Mouse (Mus musculus): ENCODE measurements around the gene Dclk2. TPM values are rescaled to one million over a fixed set of nuclear protein-coding genes. Genes with fewer than 3 reads are reported as not detected.

Gene Dclk2
- polyA plus RNA-seq, 1 experiment from 2014 or later = 87.2 TPM

- H3K27ac ChIP-seq = no peak overlapping the region; the same call in 1 of the 2 replicates
- no peak overlapping the region for H3K9ac ChIP-seq
- H3K9me3 ChIP-seq (replicated peaks) = no peaks in the 10 kb centered on the region
- no peak overlapping the region for H3K4me2 ChIP-seq
- WGBS = 90% methylated on average over 4 of the region's 4 CpGs
- H3K27me3 ChIP-seq = 0 out of 2 replicates have a peak, but pooled peaks cover 5% of the 10 kb centered on the region
- peaks cover 69% of the 10 kb centered on the region for H3K4me1 ChIP-seq
- ATAC-seq = no peak
- peaks cover 17% of the 10 kb centered on the region for H3K36me3 ChIP-seq (ENCODE audit: poor library complexity, severe bottlenecking)
- H3K4me3 ChIP-seq = no peak overlapping the region
These were observed 85.5 kb downstream of the Dclk2 start for GRCm38 (mm10) chr3:86835180-86835579.

GRCm38 (mm10) chr3:86834341-86834740, 86.3 kb downstream of the Dclk2 start:
- no peak overlapping the region for H3K4me3 ChIP-seq
- H3K4me1 ChIP-seq = peaks cover 63% of the 10 kb centered on the region
- 0 out of 2 replicates have a peak, but pooled peaks cover 5% of the 10 kb centered on the region for H3K27me3 ChIP-seq
- no peak for ATAC-seq
- H3K9ac ChIP-seq = no peak overlapping the region
- peaks cover 21% of the 10 kb centered on the region for H3K36me3 ChIP-seq (ENCODE audit: poor library complexity, severe bottlenecking)
- no peak overlapping the region for H3K4me2 ChIP-seq
- H3K9me3 ChIP-seq (replicated peaks) = no peaks in the 10 kb centered on the region
- H3K27ac ChIP-seq = peak overlapping the region; percentile 33; the same call in 1 of the 2 replicates
- 50% methylated on average over 7 of the region's 7 CpGs for WGBS

DNA sequence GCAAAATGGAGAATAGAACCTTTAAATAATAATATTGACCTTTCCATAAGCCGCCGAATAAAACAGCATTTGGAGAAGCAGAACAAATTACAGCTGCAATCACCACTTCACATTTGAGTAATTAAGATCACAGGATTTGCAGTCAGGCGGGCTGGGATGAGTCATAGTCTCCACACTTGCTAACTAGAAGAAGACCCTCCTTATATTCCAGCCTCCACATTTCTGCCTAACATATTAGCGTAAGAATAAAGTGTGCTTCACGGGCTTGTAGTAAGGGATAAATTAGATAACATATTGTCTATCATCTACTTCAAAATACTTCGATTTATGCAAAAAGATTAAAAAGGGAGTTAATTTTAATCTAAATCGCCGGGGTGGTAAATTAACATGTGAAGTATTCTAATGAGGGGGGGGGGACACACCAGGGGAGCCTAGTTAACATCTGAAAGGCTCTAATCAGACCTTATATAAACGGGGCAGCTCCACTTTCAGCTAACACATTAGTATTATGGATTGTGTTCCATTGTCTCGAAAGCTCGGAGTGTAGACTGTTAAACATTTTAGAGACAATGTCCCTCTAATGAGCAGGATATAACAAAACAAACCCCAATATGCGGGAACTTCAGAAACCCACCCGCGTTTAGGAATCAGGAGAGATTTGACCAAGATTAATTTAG, 87.9 kb downstream of the Dclk2 start:
- 0 out of 2 replicates have a peak, but pooled peaks cover 5% of the 10 kb centered on the region for H3K27me3 ChIP-seq
- H3K4me1 ChIP-seq = peaks cover 59% of the 10 kb centered on the region
- peak overlapping the region; percentile 35 for H3K4me2 ChIP-seq
- peak; percentile 86 for ATAC-seq
- H3K9me3 ChIP-seq (replicated peaks) = no peaks in the 10 kb centered on the region
- H3K9ac ChIP-seq = no peak overlapping the region
- H3K36me3 ChIP-seq (ENCODE audit: poor library complexity, severe bottlenecking) = peaks cover 18% of the 10 kb centered on the region
- H3K4me3 ChIP-seq = no peak overlapping the region
- H3K27ac ChIP-seq = peak overlapping the region; percentile 76
- WGBS = 7% methylated on average over 14 of the region's 14 CpGs

DNA sequence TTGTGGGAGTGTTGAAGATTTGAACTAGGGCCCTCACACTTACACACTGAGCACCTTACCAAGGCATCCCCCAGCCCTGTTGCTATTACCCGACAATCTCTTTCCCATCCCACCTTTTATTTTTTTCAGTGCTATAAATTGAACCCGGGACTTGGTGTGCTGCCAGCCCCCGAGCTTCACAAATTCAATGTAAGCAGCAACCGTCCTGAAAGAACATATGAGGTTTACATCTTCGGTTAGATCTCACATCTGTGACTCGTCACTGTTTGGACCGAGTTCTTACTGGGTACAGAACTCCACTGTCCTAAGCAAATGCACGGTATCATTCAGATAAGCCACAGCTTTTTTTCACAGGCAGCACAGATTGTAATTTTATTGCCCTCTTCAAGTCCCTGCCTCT, 88.5 kb downstream of the Dclk2 start:
- ATAC-seq = 0 out of 2 replicates have a peak, but pooled peaks have one; percentile 22
- H3K4me1 ChIP-seq = peaks cover 52% of the 10 kb centered on the region
- no peaks in the 10 kb centered on the region for H3K9me3 ChIP-seq (replicated peaks)
- H3K27me3 ChIP-seq = 0 out of 2 replicates have a peak, but pooled peaks cover 5% of the 10 kb centered on the region
- 47% methylated on average over 8 of the region's 8 CpGs for WGBS
- H3K4me2 ChIP-seq = peak overlapping the region; percentile 35
- H3K27ac ChIP-seq = peak overlapping the region; percentile 76
- no peak overlapping the region for H3K9ac ChIP-seq
- H3K4me3 ChIP-seq = no peak overlapping the region
- H3K36me3 ChIP-seq (ENCODE audit: poor library complexity, severe bottlenecking) = peaks cover 18% of the 10 kb centered on the region

DNA sequence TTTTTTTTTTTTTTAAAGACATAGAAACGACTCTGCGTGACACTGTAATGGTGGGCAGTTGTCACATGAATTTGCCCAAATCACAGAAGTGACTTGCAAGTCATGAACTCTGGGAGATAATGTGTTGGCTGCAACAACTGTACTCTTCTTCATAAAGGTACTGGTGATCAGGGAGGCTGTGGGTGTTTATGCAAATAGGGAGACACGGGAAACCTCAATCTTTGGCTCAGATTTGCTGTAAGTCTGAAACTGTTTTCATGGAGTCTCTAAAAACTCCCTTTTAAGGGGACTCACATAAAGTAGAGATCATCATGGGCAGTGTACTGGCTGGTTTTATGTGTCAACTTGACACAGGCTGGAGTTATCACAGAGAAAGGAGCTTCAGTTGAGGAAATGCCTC, 93.1 kb downstream of the Dclk2 start:
- no peak overlapping the region for H3K4me2 ChIP-seq
- H3K36me3 ChIP-seq (ENCODE audit: poor library complexity, severe bottlenecking) = peaks cover 23% of the 10 kb centered on the region
- no peaks in the 10 kb centered on the region for H3K9me3 ChIP-seq (replicated peaks)
- 0 out of 2 replicates have a peak, but pooled peaks cover 5% of the 10 kb centered on the region for H3K27me3 ChIP-seq
- H3K9ac ChIP-seq = no peak overlapping the region
- H3K4me3 ChIP-seq = no peak overlapping the region
- H3K4me1 ChIP-seq = peaks cover 25% of the 10 kb centered on the region
- no peak overlapping the region for H3K27ac ChIP-seq
- no peak for ATAC-seq
- WGBS = 92% methylated on average over 3 of the region's 3 CpGs

DNA sequence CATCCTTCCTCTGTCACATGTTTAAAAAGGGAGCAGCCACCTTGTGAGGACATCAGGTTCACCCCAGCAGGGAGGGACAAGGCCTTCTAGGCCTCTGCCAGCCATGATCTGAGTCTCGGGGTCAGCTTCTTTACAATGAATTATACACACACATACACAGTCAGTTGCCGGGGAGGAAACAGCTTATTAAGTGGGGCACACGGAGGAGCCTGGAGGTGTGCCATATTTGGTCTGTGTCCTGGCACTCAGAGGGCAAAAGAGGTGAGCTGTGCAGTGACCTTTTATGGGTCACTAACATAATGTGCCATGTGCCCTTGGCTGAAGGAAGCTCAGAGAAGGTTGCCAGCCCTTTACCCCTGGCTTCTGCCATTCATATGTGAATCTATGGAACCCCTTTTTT, 99.3 kb downstream of the Dclk2 start:
- no peak for ATAC-seq
- peaks cover 27% of the 10 kb centered on the region for H3K4me1 ChIP-seq
- H3K4me2 ChIP-seq = no peak overlapping the region
- no peak overlapping the region for H3K4me3 ChIP-seq
- peaks cover 37% of the 10 kb centered on the region; the same call in 1 of the 2 replicates for H3K36me3 ChIP-seq (ENCODE audit: poor library complexity, severe bottlenecking)
- H3K27ac ChIP-seq = no peak overlapping the region
- no peak overlapping the region for H3K9ac ChIP-seq
- no peaks in the 10 kb centered on the region for H3K27me3 ChIP-seq
- H3K9me3 ChIP-seq (replicated peaks) = no peaks in the 10 kb centered on the region
- WGBS = 63% methylated on average over 3 of the region's 3 CpGs

- Histone ChIP-seq H3K9ac (no peak overlapping the region), H3K9me3 (replicated peaks) (no peaks in the 10 kb centered on the region), H3K4me3 (no peak overlapping the region), H3K4me1 (peaks cover 27% of the 10 kb centered on the region), H3K27me3 (no peaks in the 10 kb centered on the region), H3K36me3 (ENCODE audit: poor library complexity, severe bottlenecking) (peaks cover 43% of the 10 kb centered on the region; the same call in 1 of the 2 replicates), H3K27ac (no peak overlapping the region), H3K4me2 (no peak overlapping the region)
- 85% methylated on average over 10 of the region's 10 CpGs for WGBS
- no peak for ATAC-seq
These were observed 100.3 kb downstream of the Dclk2 start for GRCm38 (mm10) chr3:86820344-86820743.

GRCm38 (mm10) chr3:86819372-86819771, 101.3 kb downstream of the Dclk2 start:
- Histone ChIP-seq H3K9ac (no peak overlapping the region), H3K9me3 (replicated peaks) (no peaks in the 10 kb centered on the region), H3K4me1 (peaks cover 27% of the 10 kb centered on the region), H3K27ac (peak overlapping the region; percentile 44; the same call in 1 of the 2 replicates), H3K27me3 (no peaks in the 10 kb centered on the region), H3K4me3 (no peak overlapping the region), H3K4me2 (no peak overlapping the region), H3K36me3 (ENCODE audit: poor library complexity, severe bottlenecking) (peaks cover 50% of the 10 kb centered on the region)
- ATAC-seq = no peak
- 94% methylated on average over 6 of the region's 6 CpGs for WGBS

- no peak overlapping the region for H3K9ac ChIP-seq
- peak overlapping the region; percentile 7; the same call in 1 of the 2 replicates for H3K4me2 ChIP-seq
- H3K36me3 ChIP-seq (ENCODE audit: poor library complexity, severe bottlenecking) = peaks cover 53% of the 10 kb centered on the region
- no peak overlapping the region for H3K4me3 ChIP-seq
- H3K4me1 ChIP-seq = peaks cover 27% of the 10 kb centered on the region
- H3K27ac ChIP-seq = peak overlapping the region; percentile 31
- H3K9me3 ChIP-seq (replicated peaks) = no peaks in the 10 kb centered on the region
- no peaks in the 10 kb centered on the region for H3K27me3 ChIP-seq
- WGBS = 28% methylated on average over 13 of the region's 13 CpGs
- peak; percentile 57 for ATAC-seq
These were observed 102.6 kb downstream of the Dclk2 start for GRCm38 (mm10) chr3:86818001-86818585.

DNA sequence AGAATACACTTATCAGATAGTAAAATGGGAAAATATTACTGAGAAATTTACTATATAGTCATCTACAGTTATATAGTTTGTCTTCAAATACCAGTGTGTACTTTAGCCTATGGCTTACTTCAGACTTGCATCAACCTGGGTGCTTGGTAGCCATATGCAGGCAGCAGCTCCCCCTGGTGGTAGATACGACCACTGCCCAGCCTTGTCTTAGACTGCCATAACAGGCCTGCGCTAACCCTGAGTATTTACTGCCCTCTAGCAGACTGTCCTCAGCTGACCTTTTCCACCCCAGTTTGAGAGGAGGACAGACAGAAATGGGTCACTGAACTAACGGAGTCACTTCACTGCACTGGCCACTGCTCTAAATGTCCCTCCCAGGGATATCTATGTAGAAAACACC, 108.0 kb downstream of the Dclk2 start:
- H3K4me3 ChIP-seq = no peak overlapping the region
- H3K4me1 ChIP-seq = peaks cover 2% of the 10 kb centered on the region
- H3K9me3 ChIP-seq (replicated peaks) = no peaks in the 10 kb centered on the region
- peaks cover 33% of the 10 kb centered on the region for H3K36me3 ChIP-seq (ENCODE audit: poor library complexity, severe bottlenecking)
- peak; percentile 88 for ATAC-seq
- H3K9ac ChIP-seq = no peak overlapping the region
- H3K27me3 ChIP-seq = no peaks in the 10 kb centered on the region
- no peak overlapping the region for H3K4me2 ChIP-seq
- whole genome bisulfite sequencing = 22% methylated on average over 3 of the region's 3 CpGs
- no peak overlapping the region for H3K27ac ChIP-seq

- ATAC-seq = no peak
- Histone ChIP-seq H3K9ac (no peak overlapping the region), H3K4me3 (no peak overlapping the region), H3K27ac (no peak overlapping the region), H3K36me3 (ENCODE audit: poor library complexity, severe bottlenecking) (peaks cover 37% of the 10 kb centered on the region), H3K27me3 (no peaks in the 10 kb centered on the region), H3K4me1 (no peaks in the 10 kb centered on the region; the same call in 1 of the 2 replicates), H3K9me3 (replicated peaks) (no peaks in the 10 kb centered on the region), H3K4me2 (no peak overlapping the region)
- WGBS = 90% methylated on average over 5 of the region's 5 CpGs
These were observed 109.7 kb downstream of the Dclk2 start for GRCm38 (mm10) chr3:86810908-86811307.

DNA sequence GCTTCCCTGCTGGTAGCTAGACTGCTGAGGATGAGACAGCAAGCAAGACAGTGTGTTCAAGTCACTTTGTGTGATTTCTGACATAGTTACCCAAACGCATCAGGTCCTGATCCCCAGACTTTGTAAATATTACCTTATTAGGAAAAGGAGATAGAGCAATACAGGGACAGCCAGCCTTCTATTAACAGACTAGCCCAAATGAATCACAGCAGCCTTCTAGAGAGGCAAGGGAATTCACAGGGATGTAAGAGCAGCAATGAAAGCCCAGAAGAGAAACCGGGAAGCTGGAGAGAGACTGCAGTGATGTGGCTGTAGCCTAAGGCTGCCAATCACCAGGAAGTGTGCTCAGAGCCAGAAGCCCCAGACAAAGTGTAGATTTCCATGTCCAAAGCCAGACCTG, 111.0 kb downstream of the Dclk2 start:
- no peak for ATAC-seq
- Histone ChIP-seq H3K4me1 (no peaks in the 10 kb centered on the region; the same call in 1 of the 2 replicates), H3K9me3 (replicated peaks) (no peaks in the 10 kb centered on the region), H3K9ac (no peak overlapping the region), H3K4me2 (no peak overlapping the region), H3K27me3 (no peaks in the 10 kb centered on the region), H3K27ac (no peak overlapping the region), H3K36me3 (ENCODE audit: poor library complexity, severe bottlenecking) (peaks cover 42% of the 10 kb centered on the region), H3K4me3 (no peak overlapping the region)
- 68% methylated on average over 2 of the region's 2 CpGs for WGBS
